Mouse (Mus musculus) adrenal gland, postnatal 36 days (tissue): Measurements from ENCODE around the gene Saal1. TPM values are rescaled to one million over a fixed set of nuclear protein-coding genes. Genes with fewer than 3 reads are reported as not detected.

ENCODE experiments used
- total RNA-seq, 2 experiments: library from RNA; stranded (reverse); gene quantifications; 2 replicates each; pipeline ENCODE4 v1.2.3; 2021

The Saal1 gene
- total RNA-seq, 2 experiments from 2014 or later = 8.6 to 9.0 TPM

Other genes with a start within 250 kb of the Saal1 start
- gene Sergef, start 70.9 kb downstream of the Saal1 start, total RNA-seq = 10 to 100 TPM; 21.9 to 22.1 TPM
- under 1 TPM in 1 of 2 experiments, not detected in 1; 0.07 TPM for gene Tph1, start 38.1 kb downstream of the Saal1 start, total RNA-seq
- gene Saa3, start 5.0 kb upstream of the Saal1 start, total RNA-seq = 1 to 10 TPM; 2.1 to 2.9 TPM
- under 1 TPM in 1 of 2 experiments, not detected in 1; 0.56 TPM for gene Saa4, start 21.9 kb upstream of the Saal1 start, total RNA-seq
- gene Saa1, start 32.3 kb upstream of the Saal1 start, total RNA-seq = under 1 TPM in 1 of 2 experiments, not detected in 1; 0.96 TPM
- under 1 TPM in 1 of 2 experiments, not detected in 1; 0.79 TPM for gene Saa2, start 41.1 kb upstream of the Saal1 start, total RNA-seq
- gene Hps5, start 85.4 kb upstream of the Saal1 start, total RNA-seq = 10 to 100 TPM; 20.8 to 25.9 TPM
- gene Gtf2h1, start 85.4 kb upstream of the Saal1 start, total RNA-seq = 10 to 100 TPM; 41.2 to 41.4 TPM
- 100 to 1,000 TPM; 439 to 497 TPM for gene Ldha, start 130.8 kb upstream of the Saal1 start, total RNA-seq
- not detected for gene Ldhc, start 150.5 kb upstream of the Saal1 start, total RNA-seq
- gene Tsg101, start 209.3 kb upstream of the Saal1 start, total RNA-seq = 10 to 100 TPM; 68.5 to 80.8 TPM
- gene Uevld, start 247.8 kb upstream of the Saal1 start, total RNA-seq = 10 to 100 TPM; 16.8 to 21.9 TPM